Mouse (Mus musculus): ENCODE measurements around the gene Klra6. TPM values are rescaled to one million over a fixed set of nuclear protein-coding genes. Genes with fewer than 3 reads are reported as not detected.

Gene Klra6
- not detected for polyA plus RNA-seq (2017; shearing (Covaris generic))

GRCm38 (mm10) chr6:130026854-130027253 lies at the start of gene Klra6:
TSS of gene Klra6 (minus strand) at chr6:130026954.

GRCm38 (mm10) chr6:130067171-130067570 lies 40.4 kb upstream of the Klra6 start, which contains the start of gene Klra4:
TSS of gene Klra4 (minus strand) at chr6:130067271.

Other genes with a start within 250 kb of the Klra6 start
- gene Gm156, start 242.7 kb downstream of the Klra6 start, polyA plus RNA-seq (2017; shearing (Covaris generic)) = not detected
- not detected for gene Gm17631, start 164.3 kb downstream of the Klra6 start, polyA plus RNA-seq (2017; shearing (Covaris generic))
- not detected for gene Klra17, start 150.3 kb downstream of the Klra6 start, polyA plus RNA-seq (2017; shearing (Covaris generic))
- gene Klra5, start 109.3 kb downstream of the Klra6 start, polyA plus RNA-seq (2017; shearing (Covaris generic)) = not detected
- gene Klra4, start 40.3 kb upstream of the Klra6 start, polyA plus RNA-seq (2017; shearing (Covaris generic)) = not detected
- gene Klra8, start 102.9 kb upstream of the Klra6 start, polyA plus RNA-seq (2017; shearing (Covaris generic)) = not detected
- not detected for gene Klra9, start 166.2 kb upstream of the Klra6 start, polyA plus RNA-seq (2017; shearing (Covaris generic))
- not detected for gene Klra7, start 206.4 kb upstream of the Klra6 start, polyA plus RNA-seq (2017; shearing (Covaris generic))

Data from effector memory CD4-positive, alpha-beta T cell, adult 7 months (primary cell).